Mouse (Mus musculus): ENCODE measurements around the gene Olfr665.
"Not testable (repeated sequence)": the region's sequence is repeated elsewhere in the genome, so short reads cannot be mapped to it uniquely, and the experiment has no call there.

The Olfr665 gene

GRCm38 (mm10) chr7:104877731-104878130, at the start of gene Olfr665:
Gene Olfr665, plus strand, starts transcription at chr7:104878031.
- no peak for DNase-seq

- DNase-seq = no peak
These were observed 35.3 kb upstream of the Olfr665 start, which contains the start of gene Usp17lb for GRCm38 (mm10) chr7:104842503-104842902. Gene Usp17lb, minus strand, starts transcription at chr7:104842603.

GRCm38 (mm10) chr7:104843731-104844287, 34.0 kb upstream of the Olfr665 start:
- no peak for DNase-seq

- not testable (repeated sequence) for DNase-seq
These were observed 26.3 kb upstream of the Olfr665 start for GRCm38 (mm10) chr7:104851546-104851945.

GRCm38 (mm10) chr7:104855248-104855750, 22.5 kb upstream of the Olfr665 start:
- DNase-seq = no peak

GRCm38 (mm10) chr7:104856709-104857108, 21.1 kb upstream of the Olfr665 start, which contains the start of gene Usp17la:
Gene Usp17la, plus strand, starts transcription at chr7:104857009.
- not testable (repeated sequence) for DNase-seq

- no peak for DNase-seq
These were observed 20.1 kb upstream of the Olfr665 start for GRCm38 (mm10) chr7:104857683-104858082.

- DNase-seq = no peak
These were observed 16.4 kb upstream of the Olfr665 start for GRCm38 (mm10) chr7:104861381-104861780.

- DNase-seq = no peak
These were observed 18.0 kb downstream of the Olfr665 start, which contains the start of gene Olfr666 for GRCm38 (mm10) chr7:104895852-104896251. Gene Olfr666, minus strand, starts transcription at chr7:104895952.

- no peak for DNase-seq
These were observed 43.6 kb downstream of the Olfr665 start, which contains the start of gene Olfr667 for GRCm38 (mm10) chr7:104921382-104921781. Gene Olfr667, minus strand, starts transcription at chr7:104921482.

GRCm38 (mm10) chr7:104927957-104928356, 50.1 kb downstream of the Olfr665 start, which contains the start of gene Olfr668:
Gene Olfr668, minus strand, starts transcription at chr7:104928057.
- DNase-seq = no peak
